Mouse (Mus musculus) embryonic facial prominence, embryonic 11.5 days (tissue): ENCODE data around the gene Hikeshi. TPM values are rescaled to one million over a fixed set of nuclear protein-coding genes. Genes with fewer than 3 reads are reported as not detected.

Experiments
- ATAC-seq: fragments of 200-750 bp; cut with Nextera tagmentation; replicated peaks from 2 replicates; pipeline ENCODE4 v1.8.0; 2017; ENCODE audit warnings: low read depth; ENCODE audit not compliant: insufficient number of reproducible peaks, low FRiP score, low TSS enrichment
- DNase-seq: peaks from one replicate; pipeline ENCODE4 v3.0.0-alpha.2; 2015; ENCODE audit warnings: low spot score
- H3K27ac ChIP-seq: fragments of 300-500 bp; sonication (generic); replicated peaks from 2 replicates; pipeline ENCODE4 v1.5.1; 2014; ENCODE audit warnings: mild to moderate bottlenecking, low read depth, low read length, control low read depth
- H3K27me3 ChIP-seq: fragments of 300-500 bp; sonication (generic); 2 replicates; pipeline ENCODE4 v1.6.1; 2014; ENCODE audit warnings: mild to moderate bottlenecking, low read length, moderate library complexity, mixed read lengths; ENCODE audit not compliant: control insufficient read depth, insufficient read depth
- H3K36me3 ChIP-seq: fragments of 300-500 bp; sonication (generic); replicated peaks from 2 replicates; pipeline ENCODE4 v1.6.1; 2014; ENCODE audit warnings: low read depth, mild to moderate bottlenecking, low read length, moderate library complexity, mixed read lengths; ENCODE audit not compliant: control insufficient read depth, insufficient read depth
- H3K4me1 ChIP-seq: fragments of 300-500 bp; sonication (generic); 2 replicates; pipeline ENCODE4 v1.6.1; 2014; ENCODE audit warnings: low read length, mixed read lengths; ENCODE audit not compliant: control insufficient read depth, insufficient read depth
- H3K4me2 ChIP-seq: fragments of 300-500 bp; sonication (generic); 2 replicates; pipeline ENCODE4 v1.6.1; 2014; ENCODE audit warnings: low read depth, mild to moderate bottlenecking, control low read depth, low read length, moderate library complexity
- H3K4me3 ChIP-seq: fragments of 300-500 bp; sonication (generic); 2 replicates; pipeline ENCODE4 v1.5.1; 2014; ENCODE audit warnings: low read depth, low read length, control low read depth
- H3K9ac ChIP-seq: fragments of 300-500 bp; sonication (generic); replicated peaks from 2 replicates; pipeline ENCODE4 v1.6.1; 2014; ENCODE audit warnings: mild to moderate bottlenecking, control low read depth, low read length
- H3K9me3 ChIP-seq: fragments of 300-500 bp; sonication (generic); replicated peaks from 2 replicates; pipeline ENCODE4 v1.6.1; 2016; ENCODE audit warnings: mild to moderate bottlenecking, low read length, inconsistent platforms, mixed read lengths; ENCODE audit not compliant: control insufficient read depth
- WGBS: fragments of 180-500 bp; shearing (Covaris S2); extraction: QIAGEN DNeasy Blood & Tissue Kit; methylation state at CpG from one replicate; pipeline ENCODE4 v1.1.7; 2014; 5-methylcytosine and 5-hydroxymethylcytosine counted together
- polyA plus RNA-seq: library from polyadenylated mRNA; unstranded; fragments of >200 nt; fragmentation: Nextera tagmentation; extraction: Ambion mirVana; gene quantifications from 2 replicates; pipeline ENCODE4 v1.2.1, GENCODE M21; 2014

The Hikeshi gene
- polyA plus RNA-seq, 1 experiment from 2014 or later: 184 TPM

GRCm38 (mm10) chr7:89909711-89910110 lies 31.3 kb downstream of the Hikeshi start:
- ATAC-seq (no peak), DNase-seq (no peak)
- H3K4me3 ChIP-seq: no peak overlapping the region
- no peak overlapping the region for H3K4me2 ChIP-seq
- H3K9ac ChIP-seq: no peak overlapping the region
- H3K27ac ChIP-seq: no peak overlapping the region
- H3K36me3 ChIP-seq: no peaks in the 10 kb centered on the region
- 71% methylated on average over 4 of the region's 4 CpGs for WGBS
- H3K27me3 ChIP-seq: no peaks in the 10 kb centered on the region
- H3K9me3 ChIP-seq: no peaks in the 10 kb centered on the region
- no peaks in the 10 kb centered on the region for H3K4me1 ChIP-seq

GRCm38 (mm10) chr7:89908899-89909621 lies 31.9 kb downstream of the Hikeshi start:
- 69% methylated on average over 20 of the region's 20 CpGs for WGBS
- no peak overlapping the region for H3K4me3 ChIP-seq
- DNase-seq (peak; percentile 21), ATAC-seq (no peak)
- H3K27ac ChIP-seq: no peak overlapping the region
- H3K4me2 ChIP-seq: no peak overlapping the region; the same call in 1 of the 2 replicates
- H3K4me1 ChIP-seq: no peaks in the 10 kb centered on the region
- H3K9ac ChIP-seq: no peak overlapping the region
- H3K9me3 ChIP-seq: no peaks in the 10 kb centered on the region
- H3K36me3 ChIP-seq: no peaks in the 10 kb centered on the region
- H3K27me3 ChIP-seq: no peaks in the 10 kb centered on the region

- H3K27ac ChIP-seq: no peak overlapping the region
- no peaks in the 10 kb centered on the region for H3K27me3 ChIP-seq
- no peak overlapping the region for H3K4me3 ChIP-seq
- no peaks in the 10 kb centered on the region for H3K36me3 ChIP-seq
- no peak for ATAC-seq
- no peaks in the 10 kb centered on the region for H3K4me1 ChIP-seq
- H3K9me3 ChIP-seq: no peaks in the 10 kb centered on the region
- 34% methylated on average over 7 of the region's 7 CpGs for WGBS
- no peak overlapping the region; the same call in 1 of the 2 replicates for H3K4me2 ChIP-seq
- no peak overlapping the region for H3K9ac ChIP-seq
- peak; percentile 69 for DNase-seq
Observed at GRCm38 (mm10) chr7:89908421-89908820, 32.6 kb downstream of the Hikeshi start.

GRCm38 (mm10) chr7:89907950-89908349 lies 33.1 kb downstream of the Hikeshi start:
- H3K9me3 ChIP-seq: no peaks in the 10 kb centered on the region
- H3K4me2 ChIP-seq: no peak overlapping the region
- H3K27me3 ChIP-seq: no peaks in the 10 kb centered on the region
- ATAC-seq (no peak), DNase-seq (peak; percentile 85)
- 23% methylated on average over 8 of the region's 8 CpGs for WGBS
- H3K36me3 ChIP-seq: no peaks in the 10 kb centered on the region
- no peak overlapping the region for H3K9ac ChIP-seq
- no peak overlapping the region for H3K4me3 ChIP-seq
- H3K27ac ChIP-seq: no peak overlapping the region
- H3K4me1 ChIP-seq: no peaks in the 10 kb centered on the region

GRCm38 (mm10) chr7:89903442-89904343 lies 37.3 kb downstream of the Hikeshi start, which contains the start of gene Ccdc81:
Ccdc81 (minus strand) TSS chr7:89903629.
- ATAC-seq (peak; percentile 70; the same call in 1 of the 2 replicates), DNase-seq (peak; percentile 69)
- WGBS: 33% methylated on average over 22 of the region's 22 CpGs
- H3K9me3 ChIP-seq: no peaks in the 10 kb centered on the region
- no peak within 1 kb of the TSS for H3K9ac ChIP-seq
- H3K4me1 ChIP-seq: no peaks in the 10 kb centered on the region
- H3K4me3 ChIP-seq: no peak within 1 kb of the TSS
- no peak within 1 kb of the TSS for H3K27ac ChIP-seq
- H3K4me2 ChIP-seq: 0 out of 2 replicates have a peak within 1 kb of the TSS, but pooled peaks have one; percentile 15
- no peaks in the 10 kb centered on the region for H3K36me3 ChIP-seq
- no peaks in the 10 kb centered on the region for H3K27me3 ChIP-seq

GRCm38 (mm10) chr7:89903007-89903406 lies 38.0 kb downstream of the Hikeshi start:
- no peaks in the 10 kb centered on the region for H3K4me1 ChIP-seq
- 0 out of 2 replicates have a peak, but pooled peaks have one; percentile 32 for ATAC-seq
- H3K27ac ChIP-seq: no peak overlapping the region
- H3K9ac ChIP-seq: no peak overlapping the region
- H3K9me3 ChIP-seq: no peaks in the 10 kb centered on the region
- no peak overlapping the region for H3K4me2 ChIP-seq
- H3K4me3 ChIP-seq: no peak overlapping the region
- no peaks in the 10 kb centered on the region for H3K36me3 ChIP-seq
- 83% methylated on average over 8 of the region's 8 CpGs for WGBS
- H3K27me3 ChIP-seq: no peaks in the 10 kb centered on the region
- DNase-seq: no peak

- H3K4me2 ChIP-seq: no peak overlapping the region
- no peaks in the 10 kb centered on the region for H3K36me3 ChIP-seq
- no peaks in the 10 kb centered on the region for H3K9me3 ChIP-seq
- H3K27me3 ChIP-seq: no peaks in the 10 kb centered on the region
- DNase-seq (peak; percentile 53), ATAC-seq (no peak)
- H3K4me3 ChIP-seq: no peak overlapping the region
- WGBS: 29% methylated on average over 4 of the region's 4 CpGs
- H3K9ac ChIP-seq: no peak overlapping the region
- no peaks in the 10 kb centered on the region for H3K4me1 ChIP-seq
- H3K27ac ChIP-seq: no peak overlapping the region
Observed at GRCm38 (mm10) chr7:89891856-89892255, 49.1 kb downstream of the Hikeshi start.

- WGBS: 84% methylated on average over 5 of the region's 5 CpGs
- Histone ChIP-seq H3K4me3 (no peak overlapping the region), H3K36me3 (no peaks in the 10 kb centered on the region), H3K9me3 (no peaks in the 10 kb centered on the region), H3K9ac (no peak overlapping the region), H3K27ac (no peak overlapping the region), H3K4me2 (no peak overlapping the region), H3K4me1 (no peaks in the 10 kb centered on the region), H3K27me3 (no peaks in the 10 kb centered on the region)
- DNase-seq: no peak
- no peak for ATAC-seq
Observed at GRCm38 (mm10) chr7:89891412-89891811, 49.6 kb downstream of the Hikeshi start.
